Mouse (Mus musculus) brain, embryonic 14.5 days (tissue): ENCODE measurements around the gene Ctnnd2.

Experiments used
- CTCF ChIP-seq: fragments of 200-500 bp; IDR thresholded peaks from 2 replicates; pipeline ENCODE4 v1.5.1; 2012; ENCODE audit warnings: inconsistent platforms, mild to moderate bottlenecking, moderate library complexity, borderline replicate concordance; ENCODE audit not compliant: insufficient read depth, insufficient read length; ENCODE audit errors: extremely low read depth
- POLR2A ChIP-seq: fragments of 200-500 bp; IDR thresholded peaks from 2 replicates; pipeline ENCODE4 v1.6.1; 2012; ENCODE audit warnings: mild to moderate bottlenecking, inconsistent platforms, borderline replicate concordance; ENCODE audit not compliant: poor library complexity, insufficient read depth, insufficient read length, severe bottlenecking; ENCODE audit errors: extremely low read depth

DNA sequence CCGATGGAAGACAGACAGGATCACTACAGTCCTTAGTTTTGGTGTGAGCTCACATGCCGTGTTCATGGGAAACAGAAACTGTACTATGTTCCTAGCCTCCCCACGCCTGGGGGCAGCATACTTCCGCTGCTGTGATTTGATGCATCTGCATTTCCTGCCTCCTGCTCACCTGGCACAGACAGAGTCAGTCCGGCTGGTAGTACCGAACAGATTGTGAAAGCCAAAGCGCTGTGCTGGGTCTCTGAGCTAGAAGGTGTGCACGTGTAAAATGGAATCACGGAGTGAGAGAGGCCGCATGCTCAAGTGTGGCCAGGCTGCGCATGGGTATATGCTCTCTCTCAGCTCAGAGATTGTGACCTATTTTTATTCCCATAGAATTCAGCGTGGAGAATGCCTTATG is 820.0 kb downstream of the Ctnnd2 start:
- TF ChIP-seq CTCF (no peak), POLR2A (no peak)
